ENCODE assay signal across 8 mouse cellular contexts in genomic region chr11:23047663-23048582, GRCm38 (mm10). TPM values are rescaled to one million over a fixed set of nuclear protein-coding genes. Genes with fewer than 3 reads are reported as not detected.
DNase-seq lines count a peak whose midpoint lies in the region; ATAC-seq and TF ChIP-seq lines count a peak whose summit lies in the region.

No protein-coding gene starts in this region.

- H3K4me1 ChIP-seq in forebrain, postnatal 0 days (ENCODE audit: insufficient read depth): no peaks in the 10 kb centered on the region
- H3K4me1 ChIP-seq in liver, embryonic 12.5 days: 0 out of 2 replicates have a peak, but pooled peaks cover 4% of the 10 kb centered on the region

- DNase-seq in 416B (ENCODE audit: low read depth): peak; percentile 18
- DNase-seq in ES-CJ7 (ENCODE audit: low read depth, low spot score): peak; percentile 67
- DNase-seq in forebrain, postnatal 0 days: peak; percentile 2
- DNase-seq in spleen, postnatal 4 days (ENCODE audit: low spot score in 2 of 2): no peak
- no peak for DNase-seq in adrenal gland, postnatal 14 days
- no peak for DNase-seq in left cerebral cortex, postnatal 25 days (ENCODE audit: low spot score in 2 of 2)
- no peak for DNase-seq in right cerebral cortex, postnatal 36 days (ENCODE audit: low spot score in 2 of 2)

- TF ChIP-seq CTCF in forebrain, postnatal 0 days (IDR thresholded peaks at IDR 0.05; ENCODE audit: low read depth): no peak

- intact Hi-C loops in left cerebral cortex, postnatal 25 days (cut with DNase I): no loop called here

- H3K4me3 ChIP-seq in forebrain, postnatal 0 days (ENCODE audit: low read depth, low read length): no peak overlapping the region
- no peak overlapping the region for H3K4me3 ChIP-seq in liver, embryonic 12.5 days

- H3K4me2 ChIP-seq in forebrain, postnatal 0 days (ENCODE audit: low read depth): peak overlapping the region; percentile 15; the same call in 1 of the 2 replicates
- peak overlapping the region; percentile 22 for H3K4me2 ChIP-seq in liver, embryonic 12.5 days

- H3K9me3 ChIP-seq in forebrain, postnatal 0 days (ENCODE audit: low read length): no peaks in the 10 kb centered on the region
- H3K9me3 ChIP-seq in liver, embryonic 12.5 days (replicated peaks): no peaks in the 10 kb centered on the region

- H3K27me3 ChIP-seq in forebrain, postnatal 0 days (ENCODE audit: insufficient read depth, low read length): no peaks in the 10 kb centered on the region
- peaks cover 24% of the 10 kb centered on the region for H3K27me3 ChIP-seq in liver, embryonic 12.5 days (replicated peaks)

- no peak overlapping the region for H3K27ac ChIP-seq in forebrain, postnatal 0 days (ENCODE audit: low read depth, low read length)
- H3K27ac ChIP-seq in liver, embryonic 12.5 days: no peak overlapping the region

- no peak overlapping the region for H3K9ac ChIP-seq in forebrain, postnatal 0 days
- no peak overlapping the region for H3K9ac ChIP-seq in liver, embryonic 12.5 days

- no peaks in the 10 kb centered on the region for H3K36me3 ChIP-seq in forebrain, postnatal 0 days (ENCODE audit: insufficient read depth)
- no peaks in the 10 kb centered on the region for H3K36me3 ChIP-seq in liver, embryonic 12.5 days

- 48% methylated on average over 20 of the region's 20 CpGs for WGBS in forebrain, postnatal 0 days
- WGBS in liver, embryonic 12.5 days (ENCODE audit: insufficient replicate concordance): 17% methylated on average over 20 of the region's 20 CpGs

- no peak for ATAC-seq in forebrain, postnatal 0 days
- no peak for ATAC-seq in liver, embryonic 12.5 days

RNA-seq across cellular contexts. Expression of gene Fam161a, which starts 40.6 kb away (rescaled TPM):
- 7.8 and 9.5 TPM in 2 replicates for total RNA-seq in forebrain, postnatal 0 days (2014; rRNA removed)
- polyA plus RNA-seq in forebrain, postnatal 0 days (2015; fragmentation: Nextera tagmentation; extraction: Ambion mirVana): 3.4 and 6.9 TPM in 2 replicates
- polyA plus RNA-seq in liver, embryonic 12.5 days (2016; fragmentation: Nextera tagmentation; extraction: Ambion mirVana): 0.65 and 0.85 TPM in 2 replicates
- total RNA-seq in adrenal gland, postnatal 14 days (2021): 40.7 and 45.5 TPM in 2 replicates
- total RNA-seq in left cerebral cortex, postnatal 25 days (2021): 1 to 10 TPM; 2.5 to 4.9 TPM

RNA-seq across cellular contexts. Expression of gene Cct4, which starts 57.6 kb away (rescaled TPM):
- 236 and 265 TPM in 2 replicates for total RNA-seq in forebrain, postnatal 0 days (2014; rRNA removed)
- 269 and 271 TPM in 2 replicates for polyA plus RNA-seq in forebrain, postnatal 0 days (2015; fragmentation: Nextera tagmentation; extraction: Ambion mirVana)
- 240 and 269 TPM in 2 replicates for polyA plus RNA-seq in liver, embryonic 12.5 days (2016; fragmentation: Nextera tagmentation; extraction: Ambion mirVana)
- total RNA-seq in adrenal gland, postnatal 14 days (2021): 210 and 212 TPM in 2 replicates
- 100 to 1,000 TPM; 101 to 109 TPM for total RNA-seq in left cerebral cortex, postnatal 25 days (2021)

Comparison
In these comparisons a context has a peak if more than half of its experiments do, and no peak if none do; other contexts are left out.
1. DNase-seq: peak in 416B (single experiment), ES-CJ7 (single experiment) and forebrain, postnatal 0 days (single experiment); none in spleen, postnatal 4 days (0 of 2), adrenal gland, postnatal 14 days (single experiment), left cerebral cortex, postnatal 25 days (0 of 2) and right cerebral cortex, postnatal 36 days (0 of 2).